Mouse (Mus musculus) retina, adult 2 months (tissue): Measurements from ENCODE around the gene Ctsd.

ENCODE experiments used
- DNase-seq: peaks from one replicate; pipeline ENCODE4 v3.0.0-alpha.2; 2012; ENCODE audit warnings: low read depth, low spot score

Gene Ctsd

GRCm38 (mm10) chr7:142400112-142400749, 12.4 kb upstream of the Ctsd start:
- no peak for DNase-seq

GRCm38 (mm10) chr7:142399250-142399649, 11.4 kb upstream of the Ctsd start:
- no peak for DNase-seq

GRCm38 (mm10) chr7:142398052-142398451, 10.2 kb upstream of the Ctsd start:
- DNase-seq, result no peak

GRCm38 (mm10) chr7:142396611-142397010, 8.8 kb upstream of the Ctsd start:
- no peak for DNase-seq

- no peak for DNase-seq
These were observed 7.6 kb upstream of the Ctsd start for GRCm38 (mm10) chr7:142395472-142395871.

- DNase-seq, result no peak
These were observed 6.7 kb upstream of the Ctsd start for GRCm38 (mm10) chr7:142394261-142395190.

GRCm38 (mm10) chr7:142393191-142393590, 5.4 kb upstream of the Ctsd start:
- DNase-seq, result no peak

GRCm38 (mm10) chr7:142391609-142392008, 3.8 kb upstream of the Ctsd start:
- DNase-seq, result no peak

GRCm38 (mm10) chr7:142391108-142391507, 3.3 kb upstream of the Ctsd start:
- DNase-seq, result no peak

- DNase-seq, result no peak
These were observed 2.3 kb upstream of the Ctsd start for GRCm38 (mm10) chr7:142389961-142390650.

- DNase-seq, result no peak
These were observed 902 bp upstream of the Ctsd start for GRCm38 (mm10) chr7:142388740-142389139.

GRCm38 (mm10) chr7:142388198-142388597, 360 bp upstream of the Ctsd start:
- DNase-seq, result no peak

GRCm38 (mm10) chr7:142386621-142387201, 1.1 kb downstream of the Ctsd start:
- no peak for DNase-seq

GRCm38 (mm10) chr7:142385742-142386403, 2.0 kb downstream of the Ctsd start:
- no peak for DNase-seq

- no peak for DNase-seq
These were observed 3.5 kb downstream of the Ctsd start for GRCm38 (mm10) chr7:142384306-142384705.

GRCm38 (mm10) chr7:142382567-142382966, 5.3 kb downstream of the Ctsd start, which contains the start of gene Gm49369:
TSS of gene Gm49369 (minus strand) at chr7:142382667.
- DNase-seq, result no peak

- no peak for DNase-seq
These were observed 6.7 kb downstream of the Ctsd start for GRCm38 (mm10) chr7:142381175-142381574.

- no peak for DNase-seq
These were observed 8.7 kb downstream of the Ctsd start for GRCm38 (mm10) chr7:142379186-142379585.

- no peak for DNase-seq
These were observed 10.5 kb downstream of the Ctsd start for GRCm38 (mm10) chr7:142377233-142377925.

GRCm38 (mm10) chr7:142376096-142376495, 11.7 kb downstream of the Ctsd start:
- no peak for DNase-seq

GRCm38 (mm10) chr7:142375261-142375724, 12.5 kb downstream of the Ctsd start:
- DNase-seq, result no peak
